Mouse (Mus musculus): ENCODE results near the gene Rps19bp1. TPM values are rescaled to one million over a fixed set of nuclear protein-coding genes. Genes with fewer than 3 reads are reported as not detected.

The Rps19bp1 gene
- 36.2 and 38.9 TPM in 2 replicates for polyA plus RNA-seq (2015; fragmentation: Nextera tagmentation; extraction: Ambion mirVana)

DNA sequence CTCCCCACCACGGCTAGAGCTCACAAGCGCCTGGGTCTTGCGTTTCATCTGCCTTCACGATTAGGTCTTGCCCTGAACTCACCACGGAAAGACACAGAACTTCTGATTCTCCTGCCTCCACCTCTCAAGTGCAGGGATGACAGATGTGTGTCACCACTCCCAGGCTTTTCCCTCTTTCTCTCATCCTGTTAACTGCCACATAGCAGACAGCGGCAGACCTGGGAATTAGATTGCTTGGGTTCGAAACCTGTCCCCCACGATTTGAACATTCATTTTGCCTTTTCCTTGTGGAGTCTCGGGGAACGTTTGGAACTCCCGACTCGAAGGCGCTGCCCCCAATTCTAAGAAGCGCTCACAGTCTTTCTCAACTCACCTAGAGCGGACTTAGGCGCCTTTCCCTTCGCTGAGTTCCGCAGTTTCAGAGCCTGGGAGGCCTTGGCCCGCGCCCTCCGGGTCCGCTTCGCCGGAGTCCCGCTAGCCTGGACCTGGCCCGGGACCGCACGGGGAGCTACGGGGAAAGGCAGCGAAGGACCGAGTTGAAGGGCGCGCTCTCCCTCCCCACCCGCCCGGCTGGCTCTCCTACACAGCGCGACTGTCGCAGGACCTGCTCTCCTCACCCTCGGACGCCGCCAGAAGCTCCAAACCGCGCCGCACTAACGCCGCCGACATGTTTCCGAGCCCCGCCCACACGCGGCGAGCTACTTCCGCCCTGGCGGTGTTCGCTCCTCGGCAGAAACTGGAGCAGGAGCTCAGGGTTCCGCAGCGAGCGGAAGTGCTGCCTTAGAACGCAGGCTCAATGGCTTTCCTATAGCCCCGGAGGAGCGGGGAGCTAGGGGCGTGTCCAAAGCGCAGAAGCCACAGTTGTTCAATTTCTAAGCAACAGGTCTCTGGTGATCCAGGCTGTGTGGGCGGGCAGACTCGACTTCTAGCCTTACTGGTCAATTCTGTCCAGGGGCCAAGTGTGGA is at the start of gene Rps19bp1:
TSS of gene Rps19bp1 (minus strand) at position 706 of the 966 bp plus-strand sequence.

GRCm38 (mm10) chr15:80286851-80287415 is 22.8 kb upstream of the Rps19bp1 start, which contains the start of gene Cacna1i:
Gene Cacna1i (plus strand): TSS chr15:80287238.

DNA sequence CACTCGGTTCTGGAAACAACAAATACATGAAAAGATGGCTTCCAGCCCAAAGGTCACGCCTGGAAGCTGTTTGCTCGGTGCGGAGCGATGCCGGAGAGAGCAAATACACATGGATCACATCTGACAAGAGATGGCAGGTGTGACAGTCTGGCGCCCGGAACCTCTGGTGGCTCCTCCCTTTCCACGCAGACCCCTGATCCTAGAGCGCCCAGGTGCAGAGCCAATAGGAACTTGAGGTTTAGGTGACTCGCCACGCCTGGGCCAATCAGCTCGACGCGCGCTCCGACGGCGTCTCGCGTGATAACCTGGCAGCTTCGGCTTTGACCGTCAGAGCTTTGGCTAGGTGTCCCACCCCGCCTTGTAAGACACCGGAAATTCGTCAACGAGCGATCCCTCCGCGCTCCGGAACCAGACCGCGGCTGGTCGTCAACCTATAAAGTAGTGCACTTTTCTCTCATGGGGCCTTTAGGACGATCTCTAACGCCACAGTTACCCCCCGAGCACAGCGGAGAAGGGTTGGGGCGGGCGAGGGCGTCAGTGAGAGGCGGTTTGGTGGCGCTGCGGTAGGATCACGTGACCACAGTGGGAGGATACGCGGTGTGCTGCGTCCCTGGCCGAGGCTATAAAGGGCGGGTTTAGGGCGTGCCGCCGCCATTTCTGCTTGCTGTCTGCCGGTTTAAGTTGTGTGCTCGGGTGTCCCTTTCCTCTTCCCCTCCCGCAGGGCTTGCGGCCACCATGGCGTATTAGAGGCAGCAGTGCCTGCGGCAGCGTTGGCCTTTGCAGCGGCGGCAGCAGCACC is 9.1 kb downstream of the Rps19bp1 start, which contains the start of gene Atf4:
TSS of gene Atf4 (plus strand) at position 338 of the 799 bp plus-strand sequence.

DNA sequence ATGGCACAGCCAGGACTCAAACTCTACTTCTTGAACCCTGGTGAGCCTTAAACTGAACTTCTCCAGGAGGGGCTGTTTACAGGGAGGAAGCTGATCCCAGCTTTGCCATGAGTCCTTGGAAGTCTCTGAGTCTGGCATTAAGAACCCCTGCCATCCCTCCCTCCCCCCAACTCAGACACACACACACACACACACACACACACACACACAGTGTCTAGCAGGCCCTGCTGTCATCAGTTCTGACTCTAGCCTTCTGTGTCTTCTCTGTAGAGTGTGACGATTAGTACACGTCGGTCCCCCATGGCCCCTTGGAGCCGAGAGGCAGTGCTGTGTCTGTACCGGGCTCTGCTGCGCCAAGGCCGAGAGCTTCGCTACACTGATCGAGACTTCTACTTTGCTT is 28.6 kb downstream of the Rps19bp1 start, which contains the start of gene AC140267.1:
TSS of gene AC140267.1 (plus strand) at position 301 of the 400 bp plus-strand sequence.

GRCm38 (mm10) chr15:80233733-80234509 is 30.2 kb downstream of the Rps19bp1 start, which contains the start of gene Mief1:
Gene Mief1 (plus strand): TSS chr15:80234018.

Other genes with a start within 250 kb of the Rps19bp1 start
- gene Pdgfb, start 249.3 kb downstream of the Rps19bp1 start, polyA plus RNA-seq (2015; fragmentation: Nextera tagmentation; extraction: Ambion mirVana), result 5.7 and 6.3 TPM in 2 replicates
- 11.7 and 12.5 TPM in 2 replicates for gene Syngr1, start 173.0 kb downstream of the Rps19bp1 start, polyA plus RNA-seq (2015; fragmentation: Nextera tagmentation; extraction: Ambion mirVana)
- 456 and 470 TPM in 2 replicates for gene Rpl3, start 172.4 kb downstream of the Rps19bp1 start, polyA plus RNA-seq (2015; fragmentation: Nextera tagmentation; extraction: Ambion mirVana)
- 15.7 and 16.6 TPM in 2 replicates for gene Tab1, start 131.2 kb downstream of the Rps19bp1 start, polyA plus RNA-seq (2015; fragmentation: Nextera tagmentation; extraction: Ambion mirVana)
- gene Mgat3, start 90.6 kb downstream of the Rps19bp1 start, polyA plus RNA-seq (2015; fragmentation: Nextera tagmentation; extraction: Ambion mirVana), result 0.37 and 0.54 TPM in 2 replicates
- 16.4 and 16.9 TPM in 2 replicates for gene Mief1, start 30.3 kb downstream of the Rps19bp1 start, polyA plus RNA-seq (2015; fragmentation: Nextera tagmentation; extraction: Ambion mirVana)
- not detected in 2 replicates for gene AC140267.1, start 28.5 kb downstream of the Rps19bp1 start, polyA plus RNA-seq (2015; fragmentation: Nextera tagmentation; extraction: Ambion mirVana)
- gene Atf4, start 9.1 kb downstream of the Rps19bp1 start, polyA plus RNA-seq (2015; fragmentation: Nextera tagmentation; extraction: Ambion mirVana), result 80.7 and 91.4 TPM in 2 replicates
- gene Cacna1i, start 22.9 kb upstream of the Rps19bp1 start, polyA plus RNA-seq (2015; fragmentation: Nextera tagmentation; extraction: Ambion mirVana), result 0.01 TPM in 1 of 2 replicates, not detected in the other